Mouse (Mus musculus) liver, adult 2 months (tissue): ENCODE measurements at regions not wholly inside any gene's neighbourhood (a gene's known extent, or its start where the extent isn't known, plus 50 kb on each side); places are given as distances from the start of the nearest gene placed in this dataset.

Source experiments
- CTCF ChIP-seq: fragments of 200-500 bp; IDR thresholded peaks from 2 replicates; pipeline ENCODE4 v1.5.1; 2011; ENCODE audit warnings: low read depth, low read length, control low read depth
- POLR2A ChIP-seq: fragments of 200-500 bp; IDR thresholded peaks from 2 replicates; pipeline ENCODE4 v1.6.1; 2011; ENCODE audit warnings: low read length, control low read depth; ENCODE audit not compliant: insufficient read depth; ENCODE audit errors: extremely low read depth

DNA sequence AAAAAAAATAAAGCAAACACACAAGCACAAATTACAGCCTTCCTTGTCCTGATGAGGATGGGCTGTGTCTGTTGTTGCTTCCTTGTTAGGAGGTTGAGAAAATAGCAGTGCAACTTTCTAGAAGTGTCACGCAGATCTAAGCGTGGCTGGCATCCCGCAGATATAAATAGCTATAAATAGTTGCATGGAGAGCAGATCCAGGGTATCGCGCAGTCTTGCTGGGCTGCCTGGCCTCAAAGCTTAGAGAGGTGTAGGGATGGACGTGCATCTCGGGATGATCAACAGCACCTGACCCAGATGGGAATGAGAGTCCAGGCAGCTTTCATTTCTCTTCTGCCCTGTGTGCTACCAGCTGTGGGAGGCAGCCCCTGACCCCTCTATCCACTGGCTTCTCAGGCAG, 313.5 kb upstream of the Arrdc4 start:
- TF ChIP-seq CTCF, result no peak
- no peak for TF ChIP-seq POLR2A
